Mouse (Mus musculus): ENCODE results near the gene C1s2.
A peak's percentile ranks its signal among the peaks of the same experiment; 100 is the strongest.
"Not testable (repeated sequence)": the region's sequence is repeated elsewhere in the genome, so short reads cannot be mapped to it uniquely, and the experiment has no call there.

C1s2 gene

DNA sequence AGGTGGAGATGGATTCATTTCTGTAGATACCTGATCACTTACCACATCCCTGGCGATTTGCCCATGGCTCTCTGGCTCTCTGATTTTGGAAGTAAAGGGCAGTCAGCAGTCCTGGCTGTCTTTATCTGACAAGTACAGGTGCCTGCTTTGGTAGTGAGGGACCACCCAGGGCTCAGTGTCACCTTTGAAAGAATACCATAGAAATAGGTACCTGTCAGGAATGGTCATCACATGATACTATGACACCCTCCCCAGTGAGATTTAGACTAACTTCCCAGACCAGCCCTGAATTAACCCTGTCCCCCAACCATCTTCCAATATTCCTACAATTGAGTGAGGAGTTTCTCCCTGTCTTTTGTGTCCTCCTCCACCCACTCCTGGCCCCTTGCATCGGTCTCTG lies at the start of gene C1s2:
C1s2 (minus strand) TSS at position 101 of the 400 bp plus-strand sequence.
- DNase-seq (ENCODE audit: low spot score) = not testable (repeated sequence)

DNA sequence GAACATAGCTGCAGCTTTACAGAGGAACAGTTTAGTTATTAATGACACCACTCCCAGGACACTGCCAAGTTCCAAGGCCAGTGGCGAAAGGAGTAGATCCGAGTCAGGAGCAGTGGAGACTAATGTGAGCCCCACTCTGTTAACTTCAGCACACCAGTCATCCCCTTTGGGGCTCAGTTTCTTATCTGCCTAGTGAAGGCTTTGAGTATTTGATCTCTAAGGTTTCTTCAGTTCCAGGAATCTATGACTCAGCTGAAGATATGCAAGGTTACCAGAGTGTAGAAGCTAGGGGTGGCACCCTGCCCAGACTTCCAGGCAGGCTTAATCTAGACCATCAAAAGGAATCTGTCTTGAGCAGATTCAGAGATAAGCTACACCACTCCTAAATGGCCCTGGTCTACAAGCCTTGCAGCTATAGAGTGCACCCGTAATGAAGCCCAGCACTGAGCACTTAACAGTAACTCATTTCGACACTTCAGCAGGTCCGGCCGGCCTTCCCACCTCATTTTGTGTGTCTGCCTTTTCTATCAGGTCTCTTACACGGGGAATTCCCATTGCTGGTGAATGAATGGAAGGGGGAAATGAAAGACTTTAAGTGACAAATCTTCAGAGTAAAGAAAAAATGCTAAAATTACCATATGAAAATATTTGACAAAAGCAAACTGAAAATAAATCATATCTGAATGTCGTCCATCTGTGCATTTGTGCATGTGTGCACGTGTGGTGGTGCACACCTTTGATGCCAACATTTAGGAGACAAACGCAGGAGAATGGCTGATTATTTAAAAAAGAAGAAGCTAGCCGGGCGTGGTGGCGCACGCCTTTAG lies 47.9 kb upstream of the C1s2 start:
- no peak for DNase-seq (ENCODE audit: low spot score)

DNA sequence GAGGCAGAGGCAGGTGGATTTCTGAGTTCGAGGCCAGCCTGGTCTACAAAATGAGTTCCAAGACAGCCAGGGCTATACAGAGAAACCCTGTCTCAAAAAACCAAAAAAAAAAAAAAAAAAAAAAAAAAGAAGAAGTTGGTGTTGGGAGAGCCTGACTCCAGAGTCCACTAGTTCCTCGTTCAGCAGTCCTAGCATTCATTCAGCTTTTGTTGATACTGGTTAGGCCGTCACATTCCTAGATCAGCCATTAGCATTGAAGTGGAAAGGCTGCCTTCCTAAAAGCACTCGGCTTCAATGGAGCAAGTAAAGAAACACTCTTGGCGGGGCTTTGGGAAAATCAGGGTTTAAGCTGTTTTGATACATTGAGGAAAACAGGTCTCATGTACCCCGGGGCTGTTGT lies 46.4 kb upstream of the C1s2 start:
- DNase-seq (ENCODE audit: low spot score) = not testable (repeated sequence)

DNA sequence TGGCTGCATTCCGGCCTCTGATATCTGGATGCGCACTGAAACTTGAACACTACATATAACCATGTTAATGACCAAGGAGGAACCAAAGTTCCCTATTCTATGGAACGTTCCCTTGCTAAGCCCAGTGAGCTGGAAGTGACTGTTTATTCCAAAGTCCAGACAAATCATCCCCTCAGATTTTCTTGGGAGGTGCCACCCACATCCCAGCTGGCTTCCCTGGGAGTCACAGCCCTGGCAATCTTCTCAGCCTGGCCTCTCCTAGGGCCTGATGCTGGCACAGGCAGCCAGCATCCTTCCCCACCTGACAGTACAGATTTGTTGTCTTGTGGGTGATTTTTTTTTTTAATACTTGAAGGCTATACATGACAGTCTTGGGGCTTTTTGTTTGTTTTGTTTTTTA lies 43.6 kb upstream of the C1s2 start:
- DNase-seq (ENCODE audit: low spot score) = no peak

DNA sequence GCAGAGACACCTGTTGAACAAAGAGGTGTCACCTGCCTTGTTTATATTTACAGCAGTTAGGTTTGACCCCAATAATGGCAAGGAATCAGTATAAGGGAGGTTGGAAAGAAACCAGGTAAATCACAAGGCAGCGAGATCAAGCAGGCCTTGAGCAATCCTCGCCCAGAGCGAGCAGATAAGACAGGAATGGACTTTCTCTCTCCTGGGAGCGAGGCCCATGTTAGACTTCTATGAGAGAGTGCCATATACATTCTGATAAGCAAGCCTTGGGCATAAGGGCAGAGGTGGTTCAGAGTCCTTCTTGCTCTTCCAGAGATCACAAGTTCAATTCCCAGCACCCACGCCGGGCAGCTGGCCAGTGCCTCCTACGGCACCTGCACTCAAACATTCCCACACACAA lies 42.9 kb upstream of the C1s2 start:
- DNase-seq (ENCODE audit: low spot score) = no peak

DNA sequence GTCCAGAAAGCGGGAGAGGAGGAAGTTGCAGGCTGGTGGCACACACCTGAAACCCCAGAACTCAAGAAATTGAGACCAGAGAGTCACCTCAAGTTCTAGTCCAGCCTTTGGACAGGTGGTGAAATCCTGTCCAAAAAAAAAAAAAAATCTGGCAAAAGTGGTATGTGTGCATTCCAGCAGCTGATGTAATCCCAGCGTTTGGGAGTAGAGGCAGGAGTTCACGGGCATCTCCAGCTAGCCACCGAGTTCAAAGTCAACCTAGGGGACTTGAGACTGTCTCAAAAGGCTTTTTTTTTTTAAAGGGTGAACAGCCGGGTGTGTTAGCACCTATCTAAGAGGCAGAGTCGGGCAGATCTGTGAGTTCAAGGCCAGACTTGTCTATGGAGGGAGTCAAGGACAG lies 40.3 kb upstream of the C1s2 start:
- DNase-seq (ENCODE audit: low spot score) = no peak

DNA sequence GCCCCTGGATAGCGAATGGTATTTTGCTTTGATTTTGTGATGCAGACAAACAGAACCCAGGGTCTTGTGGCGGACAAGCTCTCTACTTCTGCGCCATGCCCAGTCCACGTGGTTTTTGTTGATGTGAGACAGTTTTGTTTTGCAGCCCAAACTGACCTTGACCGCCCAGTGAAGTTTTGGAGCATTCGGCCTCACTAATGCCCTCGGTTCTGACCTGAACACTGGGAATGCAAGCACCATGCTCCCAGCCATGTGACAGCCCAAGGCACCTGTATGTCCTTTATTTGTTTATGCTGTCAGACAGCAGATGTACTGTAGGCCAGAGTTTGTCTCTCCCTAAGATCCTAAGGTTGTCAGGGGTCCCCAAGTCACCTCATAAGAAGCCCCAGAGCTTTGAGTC lies 38.7 kb upstream of the C1s2 start:
- no peak for DNase-seq (ENCODE audit: low spot score)

DNA sequence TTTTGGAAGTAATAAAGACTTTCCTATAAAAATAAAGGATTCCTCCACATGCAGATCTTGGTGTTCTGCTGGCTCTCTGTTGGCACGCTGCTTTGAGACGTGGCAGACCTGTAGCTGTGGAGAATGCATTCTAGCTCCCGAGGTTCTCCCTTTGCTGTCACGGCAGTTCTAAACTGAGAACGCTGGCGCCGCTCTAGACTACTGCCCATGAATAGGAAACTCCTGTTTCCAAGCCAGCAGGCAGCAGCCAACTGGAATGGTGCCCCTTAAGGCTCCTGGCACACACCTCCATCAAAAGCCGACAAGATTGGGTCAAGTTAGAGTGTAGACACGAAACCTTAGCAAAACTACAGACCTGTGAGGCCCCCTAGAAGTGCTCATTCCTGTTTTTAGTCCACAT lies 37.7 kb upstream of the C1s2 start:
- no peak for DNase-seq (ENCODE audit: low spot score)

DNA sequence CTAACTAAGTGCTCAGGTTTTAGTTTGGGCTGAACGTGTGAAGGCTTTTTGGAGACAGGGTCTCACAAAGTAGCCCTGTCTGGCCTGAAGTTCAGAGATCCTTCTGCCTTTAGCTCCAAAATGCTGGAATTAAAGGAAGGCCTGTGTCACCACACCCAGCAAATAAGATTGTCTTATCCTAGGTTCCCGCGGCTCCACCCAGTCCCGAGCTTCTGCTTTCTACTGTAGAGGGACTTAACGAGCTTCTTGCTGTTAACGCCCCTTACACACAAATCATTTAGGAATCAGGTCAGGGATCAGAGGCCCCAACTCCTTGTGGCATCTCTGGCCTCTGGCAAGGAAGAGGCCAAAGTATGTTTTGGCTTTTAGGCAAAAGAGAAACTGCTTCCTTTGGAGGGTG lies 36.2 kb upstream of the C1s2 start:
- DNase-seq (ENCODE audit: low spot score) = no peak

DNA sequence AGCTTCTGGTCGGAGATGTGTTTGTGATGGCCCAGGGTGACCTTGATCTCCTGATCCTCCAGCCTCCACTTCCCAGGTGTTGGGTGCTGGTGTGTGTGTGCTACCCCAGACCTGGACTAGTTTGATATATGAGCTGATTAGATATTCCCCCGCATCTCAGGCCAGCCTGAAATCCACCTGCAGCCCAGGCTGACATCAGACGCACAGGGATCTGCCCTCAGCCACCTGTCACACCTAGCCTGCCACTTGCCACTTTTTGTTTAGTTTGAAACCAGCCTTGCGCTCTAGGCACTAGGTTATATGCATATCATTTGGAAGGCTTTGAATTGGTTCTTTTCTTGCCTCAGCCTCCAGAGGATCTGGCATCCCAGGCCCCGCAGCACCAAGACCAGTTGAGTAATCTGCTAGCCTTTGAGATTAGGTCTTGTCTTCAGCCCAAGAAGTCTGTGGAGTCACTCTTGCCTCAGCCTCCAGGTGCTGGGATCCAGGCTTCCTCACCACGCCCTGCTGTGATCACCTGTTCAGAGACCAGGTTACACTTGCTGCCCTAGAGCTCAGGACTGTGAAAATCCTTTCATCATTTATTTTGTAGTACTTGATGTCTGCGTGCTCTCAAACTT lies 34.5 kb upstream of the C1s2 start:
- no peak for DNase-seq (ENCODE audit: low spot score)

DNA sequence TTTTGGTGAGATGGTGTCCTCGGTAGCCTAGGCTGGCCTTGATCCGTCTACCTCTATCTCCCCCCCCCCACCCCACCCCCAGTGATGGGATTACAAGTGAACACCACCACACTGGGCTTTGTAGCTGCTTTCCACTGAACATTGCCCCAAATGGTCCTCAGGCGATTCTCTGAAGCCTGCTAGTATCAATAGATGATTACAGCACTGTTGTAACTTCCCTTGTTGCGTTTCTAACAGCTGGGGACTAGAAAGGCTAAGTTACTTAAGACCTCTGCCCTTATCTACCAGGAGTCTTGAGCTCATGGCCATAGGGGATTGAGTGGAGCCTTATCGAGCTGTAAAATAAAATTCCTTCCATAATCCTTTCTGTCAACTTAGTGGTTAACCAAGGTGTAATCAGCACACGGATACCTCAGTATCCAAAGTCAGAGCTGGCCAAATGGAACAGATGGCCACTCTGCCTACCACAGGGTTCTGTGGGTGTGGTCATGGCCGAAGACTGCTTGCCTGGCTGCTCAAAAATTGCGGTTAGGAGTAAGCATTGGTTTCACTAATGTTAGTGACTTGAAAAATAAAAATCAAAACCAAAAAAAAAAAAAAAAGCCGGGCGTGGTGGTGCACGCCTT lies 33.5 kb upstream of the C1s2 start:
- DNase-seq (ENCODE audit: low spot score) = no peak

DNA sequence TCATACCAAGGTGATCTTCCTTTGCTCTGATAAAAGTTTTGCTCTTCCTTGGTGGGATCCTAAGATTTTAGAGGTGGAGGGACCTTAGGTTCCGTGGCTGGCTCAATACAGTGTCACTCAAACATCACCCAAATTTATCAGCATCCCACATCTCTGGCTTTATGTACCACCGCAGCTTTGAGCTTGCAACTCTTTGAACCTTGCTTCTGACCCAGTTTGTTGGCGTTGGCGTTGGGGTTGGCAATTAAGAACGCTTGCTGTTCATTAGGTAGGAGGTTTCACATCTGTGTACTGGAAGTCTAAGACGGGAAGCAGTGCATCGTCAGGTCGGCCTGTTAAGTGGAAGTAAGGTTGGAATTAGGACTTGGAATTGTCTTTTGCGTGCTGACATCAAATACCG lies 29.1 kb upstream of the C1s2 start:
- no peak for DNase-seq (ENCODE audit: low spot score)

DNA sequence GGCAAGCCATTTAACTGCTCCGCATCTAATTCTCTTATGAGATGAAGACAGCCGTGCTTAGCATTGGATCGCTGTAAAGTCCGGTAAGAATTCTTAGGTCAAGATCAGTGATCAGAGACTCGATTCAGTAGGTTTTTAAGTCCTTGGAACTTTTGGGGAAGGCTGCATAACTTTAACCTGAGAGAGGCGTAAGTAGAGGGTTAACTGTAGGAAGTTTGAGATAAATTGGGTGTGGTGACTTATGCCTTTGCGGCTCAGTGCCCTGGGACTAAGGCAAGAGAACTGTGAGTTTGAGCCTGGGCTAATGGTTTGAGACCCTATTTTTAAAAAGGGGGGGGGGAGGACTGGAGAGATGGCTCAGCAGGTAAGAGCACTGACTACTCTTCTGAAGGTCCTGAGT lies 28.4 kb upstream of the C1s2 start:
- DNase-seq (ENCODE audit: low spot score) = no peak

DNA sequence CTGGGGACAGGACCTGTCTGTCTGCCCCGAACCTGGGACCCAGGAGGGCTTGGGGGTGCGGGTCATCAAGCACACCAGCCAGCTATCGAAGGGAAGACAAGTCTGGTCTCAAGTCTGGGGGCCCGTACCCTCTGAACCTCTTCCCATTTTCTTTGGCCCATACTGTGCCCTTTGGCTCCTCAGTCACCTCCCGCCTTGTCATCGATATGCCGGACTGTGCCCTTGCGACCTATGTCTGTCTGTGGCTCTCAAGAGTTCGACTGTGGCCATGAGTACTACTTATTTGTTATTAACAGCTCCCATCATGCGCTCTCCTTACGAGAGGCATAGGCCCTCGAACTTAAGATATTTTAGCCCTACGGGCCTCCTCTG lies 27.5 kb upstream of the C1s2 start:
- DNase-seq (ENCODE audit: low spot score) = no peak

DNA sequence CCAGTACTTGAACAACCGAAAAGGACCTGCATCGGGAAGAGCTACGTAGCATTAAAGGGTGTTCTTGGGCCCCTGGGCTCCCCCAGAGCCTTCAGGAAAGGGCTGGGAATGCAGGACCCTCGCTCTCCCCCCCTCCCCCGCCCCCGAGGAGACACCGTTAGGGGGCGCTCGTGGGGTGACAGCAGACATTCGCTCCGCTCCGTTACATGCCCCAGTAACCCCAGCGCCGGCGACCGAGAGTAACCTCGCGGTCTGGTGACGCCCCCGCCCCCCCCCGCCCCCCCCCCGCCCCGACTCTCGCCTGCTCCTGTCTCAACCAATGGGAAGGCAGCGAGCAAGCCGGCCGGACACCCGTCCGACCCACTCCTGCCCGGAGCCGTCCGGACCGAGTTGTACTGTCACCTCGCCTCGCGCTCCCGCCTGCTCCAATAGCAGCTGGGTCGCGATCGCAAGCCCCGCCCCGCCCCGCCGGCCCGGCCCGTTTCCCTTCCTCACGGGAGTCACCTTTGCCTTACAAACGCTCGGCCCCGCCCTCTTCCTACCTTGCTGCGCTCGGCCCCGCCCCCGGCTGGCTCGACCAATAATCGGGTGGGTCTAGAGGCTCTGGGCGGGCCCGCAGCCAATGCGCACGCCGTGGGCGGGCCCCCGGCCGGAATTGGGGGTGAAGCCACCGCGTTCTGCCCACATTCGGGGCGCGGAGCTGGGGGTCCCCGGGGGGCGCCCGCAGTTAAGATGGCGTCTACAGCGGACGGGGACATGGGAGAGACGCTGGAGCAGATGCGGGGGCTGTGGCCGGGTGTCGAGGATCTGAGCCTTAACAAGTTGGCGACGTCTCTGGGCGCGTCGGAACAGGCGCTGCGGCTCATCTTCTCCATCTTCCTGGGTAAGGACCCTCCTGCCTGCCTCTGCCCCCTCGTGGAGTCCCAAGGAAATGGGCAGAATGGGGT lies 26.9 kb upstream of the C1s2 start, which contains the start of gene Lpcat3:
Lpcat3 (plus strand) TSS at position 551 of the 947 bp plus-strand sequence.
- peak; percentile 98 for DNase-seq (ENCODE audit: low spot score)

DNA sequence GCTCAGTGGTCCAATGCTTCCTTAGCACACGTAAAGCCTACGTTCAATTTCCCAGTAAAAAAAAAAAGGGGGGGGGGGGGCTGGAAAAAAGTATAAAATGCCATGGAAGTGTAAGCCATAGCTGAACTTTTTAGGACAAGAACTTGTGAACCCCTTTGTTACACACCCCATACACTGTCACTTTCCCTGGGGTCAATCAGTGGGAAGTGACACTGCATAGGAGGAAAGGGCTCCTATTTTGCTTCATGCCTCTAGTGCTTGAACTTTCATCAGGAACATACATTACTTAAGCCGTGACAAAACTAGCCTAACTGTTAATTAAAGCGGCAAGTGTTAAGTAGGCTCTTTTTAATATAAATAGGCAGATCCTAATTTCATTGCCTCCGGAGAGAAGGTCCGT lies 26.1 kb upstream of the C1s2 start:
- no peak for DNase-seq (ENCODE audit: low spot score)

DNA sequence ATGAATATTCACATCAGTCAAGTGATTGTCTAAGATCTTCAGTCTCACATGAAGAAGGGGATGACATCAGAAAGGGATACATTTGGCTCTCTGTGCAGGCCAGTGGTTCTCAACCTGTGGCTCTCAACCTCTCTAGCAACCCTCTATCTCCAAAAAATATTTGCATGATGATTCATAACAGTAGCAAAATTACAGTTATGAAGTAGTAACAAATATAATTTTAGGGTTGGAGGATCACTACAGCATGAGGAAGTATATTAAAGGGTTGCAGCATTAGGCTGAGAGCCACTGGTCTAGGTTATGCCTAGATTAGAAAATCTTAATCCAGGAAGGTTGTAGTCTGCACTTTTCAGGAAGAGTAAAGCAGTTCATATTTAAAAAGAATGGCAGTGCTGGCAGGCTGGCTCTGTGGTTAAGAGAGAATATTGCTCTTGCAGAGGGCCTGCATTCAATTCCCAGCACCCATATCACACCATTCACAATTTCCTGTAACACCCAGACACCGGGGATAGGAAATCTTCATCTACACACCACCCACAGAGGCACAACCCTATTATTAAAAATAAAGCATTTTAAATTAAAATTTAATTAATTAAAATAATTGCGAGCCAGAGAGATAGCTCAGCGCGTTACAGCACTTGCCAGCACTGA lies 25.4 kb upstream of the C1s2 start:
- no peak for DNase-seq (ENCODE audit: low spot score)

DNA sequence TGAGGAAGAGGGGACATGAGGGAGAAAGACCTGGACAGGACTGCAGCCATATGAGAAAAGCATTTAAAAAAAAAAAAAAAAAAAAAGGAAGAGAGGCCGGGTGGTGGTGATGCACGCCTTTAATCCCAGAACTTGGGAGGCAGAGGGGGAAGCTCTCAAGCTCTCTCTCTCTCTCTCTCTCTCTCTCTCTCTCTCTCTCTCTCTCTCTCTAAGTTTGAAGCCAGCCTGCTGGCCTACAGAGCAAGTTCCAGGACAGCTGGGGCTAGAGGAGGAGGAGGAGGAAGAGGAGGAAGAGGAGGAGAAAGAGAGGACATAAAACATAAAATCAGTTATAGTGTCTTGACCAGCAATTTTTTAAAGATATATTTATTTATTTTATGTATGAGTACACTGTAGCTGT lies 22.2 kb upstream of the C1s2 start:
- DNase-seq (ENCODE audit: low spot score) = no peak

DNA sequence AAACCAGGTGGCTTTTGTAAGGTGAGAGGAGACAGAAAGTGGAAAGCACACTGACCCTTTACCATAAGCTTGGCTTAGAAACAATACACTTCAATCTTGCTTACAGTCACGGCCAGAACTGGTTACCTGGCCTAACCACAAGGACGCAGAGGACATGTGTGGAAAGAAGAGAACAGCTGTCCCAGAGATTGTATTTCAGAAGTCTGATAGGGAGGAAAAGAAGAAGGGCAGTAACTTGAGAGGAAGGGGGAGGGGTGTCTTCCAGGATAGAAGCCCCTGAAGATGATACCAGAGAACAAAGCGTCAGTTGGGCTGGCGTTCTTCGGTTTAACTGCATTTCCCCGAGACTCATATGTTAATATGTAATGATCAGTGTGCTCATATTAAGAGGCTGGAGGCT lies 20.0 kb upstream of the C1s2 start:
- no peak for DNase-seq (ENCODE audit: low spot score)

DNA sequence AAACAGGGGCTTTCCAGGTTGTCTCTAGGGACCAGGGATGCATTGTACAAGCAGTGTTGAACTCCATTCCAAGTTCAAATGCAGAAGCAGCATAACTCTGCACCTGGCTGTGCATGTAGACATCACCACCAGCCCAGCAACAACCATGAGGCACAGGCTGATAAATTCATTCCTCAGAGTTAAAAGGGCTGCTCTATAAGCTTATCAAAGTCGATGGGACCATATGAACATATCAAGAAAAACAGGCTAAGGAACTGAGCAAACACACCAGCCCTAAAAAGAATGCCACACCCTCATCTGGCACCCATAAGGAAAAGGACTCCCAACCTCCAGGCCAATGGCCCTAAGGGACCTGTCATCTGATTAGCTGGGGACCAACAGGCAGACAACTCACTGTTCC lies 10.5 kb upstream of the C1s2 start:
- no peak for DNase-seq (ENCODE audit: low spot score)

DNA sequence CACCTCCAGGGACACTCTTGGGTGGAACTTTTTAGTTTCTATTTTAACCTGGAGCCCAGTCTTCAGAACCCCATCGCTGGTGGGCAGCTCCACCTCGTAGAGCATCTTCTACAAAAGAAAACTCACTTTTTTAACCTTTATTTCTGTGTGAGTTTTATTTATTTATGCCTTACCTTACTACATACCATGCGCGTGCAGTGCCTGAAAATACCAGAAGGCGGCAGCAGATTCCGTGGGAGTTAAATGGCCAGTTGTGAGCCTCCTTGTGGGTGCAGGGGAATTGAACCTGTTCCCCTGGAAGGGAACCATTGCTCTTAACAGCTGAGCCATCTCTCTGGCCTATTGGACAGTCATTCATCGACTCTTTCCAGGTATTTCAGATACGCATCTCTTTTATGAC lies 5.1 kb upstream of the C1s2 start:
- peak; percentile 57 for DNase-seq (ENCODE audit: low spot score)

DNA sequence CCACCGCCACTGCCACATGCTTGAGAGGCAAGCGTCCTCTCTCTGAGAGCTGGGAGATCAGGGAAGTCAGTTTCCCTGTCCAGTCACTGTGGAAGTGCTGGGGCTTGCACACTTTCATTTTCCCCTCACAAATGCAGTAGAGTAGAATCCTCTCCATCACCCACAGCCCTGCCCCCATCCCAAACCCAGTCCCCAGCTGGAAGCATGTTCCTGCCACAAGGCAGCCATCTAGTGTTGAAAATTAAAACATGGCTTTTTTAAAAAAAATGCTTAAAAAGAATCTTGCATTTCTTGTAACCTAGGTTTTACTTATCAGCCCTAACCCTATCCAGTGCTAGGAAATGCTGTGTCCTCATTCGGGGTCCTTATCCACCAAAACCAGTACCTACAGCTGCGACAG lies 4.2 kb upstream of the C1s2 start:
- no peak for DNase-seq (ENCODE audit: low spot score)
